Mouse (Mus musculus): ENCODE data around the gene Olfml1.

GRCm38 (mm10) chr7:107638026-107638425 is 70.8 kb downstream of the Olfml1 start:
- no peak for TF ChIP-seq CTCF (IDR thresholded peaks at IDR 0.05)
- no peak for TF ChIP-seq EP300 (IDR thresholded peaks at IDR 0.05)
